Mouse (Mus musculus) spleen, postnatal 4 days (tissue): ENCODE results near the gene Ttyh2.

Experiments
- DNase-seq, 2 experiments: peaks; one replicate each; pipeline ENCODE4 v3.0.0; 2022; ENCODE audit warnings: low spot score in 2 of 2

Gene Ttyh2

DNA sequence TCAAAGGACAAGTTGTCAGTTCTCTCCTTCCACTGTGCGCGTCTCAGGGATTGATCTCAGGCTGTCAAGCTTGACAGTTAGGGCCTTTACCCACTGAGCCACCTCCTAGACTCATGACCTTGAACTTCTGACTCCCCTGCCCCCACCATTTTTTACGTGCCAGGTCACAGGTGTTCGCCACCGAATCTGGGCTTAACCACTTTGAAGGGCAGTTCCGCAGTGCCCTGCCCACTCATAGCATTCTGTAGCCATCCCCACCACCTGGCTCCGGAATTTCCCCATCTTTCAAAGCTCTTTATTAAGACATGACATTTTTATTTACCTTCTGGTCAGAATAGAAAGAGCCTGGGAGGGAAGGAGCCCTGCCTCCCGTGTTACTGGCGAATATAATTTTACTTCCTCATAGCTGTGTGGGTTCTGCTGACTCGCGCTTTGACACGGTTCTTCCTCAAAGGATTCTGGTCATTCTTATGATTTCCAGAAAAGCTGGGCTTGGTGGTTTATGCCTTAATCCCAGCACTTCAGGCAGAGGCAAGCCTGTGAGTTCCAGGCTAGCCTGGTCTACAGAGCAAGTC, 72.4 kb downstream of the Ttyh2 start:
- no peak for DNase-seq

DNA sequence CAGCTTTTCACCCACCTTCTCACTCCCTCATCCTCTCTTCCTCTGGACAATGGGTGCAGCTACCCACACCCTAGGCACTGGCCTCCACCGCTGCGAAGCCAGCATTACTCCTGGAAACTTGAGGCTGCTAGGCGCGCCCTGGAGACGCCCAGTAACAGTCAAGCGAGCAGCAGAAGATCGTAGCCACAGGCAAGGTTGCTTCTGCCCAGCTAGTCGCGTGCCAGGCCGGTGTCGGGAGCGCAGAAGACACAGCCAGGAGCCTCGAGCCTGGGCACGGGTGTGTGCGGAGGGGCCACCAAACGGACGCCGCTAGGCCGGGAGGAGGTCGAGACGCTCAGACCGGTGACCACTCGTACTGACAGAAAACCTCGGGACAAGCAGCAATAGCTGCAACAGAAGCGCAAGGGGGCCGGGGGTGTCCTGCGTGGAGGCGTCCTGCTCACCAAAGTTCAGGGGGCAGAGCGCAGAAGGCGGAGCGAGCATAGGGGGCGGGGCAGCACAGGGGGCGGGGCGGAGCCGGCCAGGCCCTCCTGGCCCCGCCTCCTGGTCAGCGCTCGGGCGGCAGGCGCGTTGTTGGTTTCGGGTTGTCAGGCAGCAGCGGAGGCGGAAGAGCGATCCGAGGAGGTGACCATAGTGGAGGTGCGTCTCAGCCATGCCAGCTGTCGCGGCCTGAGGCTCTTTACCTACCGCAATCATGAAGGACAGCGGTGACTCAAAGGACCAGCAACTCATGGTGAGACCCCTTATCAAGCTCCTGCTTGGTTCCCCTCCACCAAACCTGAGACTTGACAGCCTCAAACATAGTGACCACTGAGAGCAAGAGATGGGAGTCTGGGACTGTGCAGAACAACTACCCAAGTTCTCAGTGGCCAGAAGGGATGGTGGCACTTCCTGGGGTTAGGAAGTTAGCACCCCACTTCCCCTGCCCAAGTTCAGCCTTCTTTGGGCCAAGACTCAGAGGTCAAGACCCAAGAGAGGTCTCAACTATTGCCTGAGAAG, 89.9 kb downstream of the Ttyh2 start, which contains the start of gene Kif19a:
TSS of gene Kif19a (plus strand) at position 569 of the 999 bp plus-strand sequence.
- peak; percentile 36 to 72 for DNase-seq

DNA sequence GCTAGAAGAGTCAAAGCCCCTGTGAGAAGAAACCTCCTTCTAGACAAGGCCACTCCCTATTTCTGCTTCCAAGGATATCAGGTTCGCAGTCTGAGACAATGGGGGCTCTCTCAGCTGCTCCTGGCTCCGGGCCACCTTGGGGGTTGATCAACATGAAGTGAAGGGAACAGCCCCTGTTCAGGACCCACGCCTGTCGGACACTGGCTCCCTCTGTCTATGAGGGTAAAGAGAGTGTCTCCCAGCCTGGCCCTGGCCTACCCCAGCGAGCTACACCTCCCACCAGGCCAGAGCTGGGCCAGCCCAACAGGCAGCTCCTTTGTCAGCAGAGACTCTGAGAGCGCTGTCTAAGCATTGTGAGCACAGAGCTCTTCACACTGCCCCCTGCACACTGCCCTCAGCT, 94.7 kb downstream of the Ttyh2 start:
- DNase-seq: no peak
